Mouse (Mus musculus): ENCODE data around the gene Lrp1. TPM values are rescaled to one million over a fixed set of nuclear protein-coding genes. Genes with fewer than 3 reads are reported as not detected.

Lrp1 gene
- polyA plus RNA-seq, 1 experiment from 2014 or later = 117 TPM

DNA sequence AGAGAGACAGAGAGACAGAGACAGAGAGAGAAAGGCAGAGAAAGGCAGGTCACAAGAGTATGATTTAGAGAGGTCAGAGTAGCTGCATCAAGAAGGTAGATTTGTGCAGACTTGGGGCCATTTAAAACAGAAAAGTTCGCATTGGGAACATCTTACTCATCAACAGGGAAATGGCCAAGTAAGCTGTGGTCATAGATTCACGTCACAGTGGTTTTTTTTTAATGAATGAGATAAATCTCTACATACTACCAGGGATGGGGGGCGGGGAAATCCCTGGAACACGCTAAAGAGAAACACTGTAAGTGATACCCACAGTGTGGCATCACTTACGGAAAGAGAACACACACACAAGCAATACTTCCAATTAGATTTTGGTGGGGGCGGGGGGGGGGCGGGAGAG lies 13.9 kb downstream of the Lrp1 start:
- 97% methylated on average over 7 of the region's 7 CpGs for WGBS
- ATAC-seq (replicated peaks) = no peak
- Histone ChIP-seq H3K4me3 (no peak overlapping the region), H3K4me2 (no peak overlapping the region), H3K27ac (no peak overlapping the region), H3K36me3 (replicated peaks) (peaks cover 60% of the 10 kb centered on the region), H3K9ac (no peak overlapping the region), H3K27me3 (replicated peaks) (no peaks in the 10 kb centered on the region), H3K9me3 (no peaks in the 10 kb centered on the region), H3K4me1 (no peaks in the 10 kb centered on the region)

- 94% methylated on average over 9 of the region's 9 CpGs for WGBS
- Histone ChIP-seq H3K36me3 (replicated peaks) (peaks cover 55% of the 10 kb centered on the region), H3K9me3 (no peaks in the 10 kb centered on the region), H3K4me1 (no peaks in the 10 kb centered on the region), H3K4me3 (no peak overlapping the region), H3K9ac (no peak overlapping the region), H3K4me2 (no peak overlapping the region), H3K27me3 (replicated peaks) (no peaks in the 10 kb centered on the region), H3K27ac (no peak overlapping the region)
- ATAC-seq (replicated peaks) = no peak
Measured at GRCm38 (mm10) chr10:127605756-127606155, 15.2 kb downstream of the Lrp1 start.

GRCm38 (mm10) chr10:127605251-127605547 lies 15.7 kb downstream of the Lrp1 start:
- Histone ChIP-seq H3K9me3 (no peaks in the 10 kb centered on the region), H3K27ac (no peak overlapping the region), H3K4me2 (no peak overlapping the region), H3K4me3 (no peak overlapping the region), H3K9ac (no peak overlapping the region), H3K36me3 (replicated peaks) (peaks cover 50% of the 10 kb centered on the region), H3K4me1 (no peaks in the 10 kb centered on the region), H3K27me3 (replicated peaks) (no peaks in the 10 kb centered on the region)
- ATAC-seq (replicated peaks) = no peak
- WGBS = 89% methylated on average over 8 of the region's 8 CpGs

DNA sequence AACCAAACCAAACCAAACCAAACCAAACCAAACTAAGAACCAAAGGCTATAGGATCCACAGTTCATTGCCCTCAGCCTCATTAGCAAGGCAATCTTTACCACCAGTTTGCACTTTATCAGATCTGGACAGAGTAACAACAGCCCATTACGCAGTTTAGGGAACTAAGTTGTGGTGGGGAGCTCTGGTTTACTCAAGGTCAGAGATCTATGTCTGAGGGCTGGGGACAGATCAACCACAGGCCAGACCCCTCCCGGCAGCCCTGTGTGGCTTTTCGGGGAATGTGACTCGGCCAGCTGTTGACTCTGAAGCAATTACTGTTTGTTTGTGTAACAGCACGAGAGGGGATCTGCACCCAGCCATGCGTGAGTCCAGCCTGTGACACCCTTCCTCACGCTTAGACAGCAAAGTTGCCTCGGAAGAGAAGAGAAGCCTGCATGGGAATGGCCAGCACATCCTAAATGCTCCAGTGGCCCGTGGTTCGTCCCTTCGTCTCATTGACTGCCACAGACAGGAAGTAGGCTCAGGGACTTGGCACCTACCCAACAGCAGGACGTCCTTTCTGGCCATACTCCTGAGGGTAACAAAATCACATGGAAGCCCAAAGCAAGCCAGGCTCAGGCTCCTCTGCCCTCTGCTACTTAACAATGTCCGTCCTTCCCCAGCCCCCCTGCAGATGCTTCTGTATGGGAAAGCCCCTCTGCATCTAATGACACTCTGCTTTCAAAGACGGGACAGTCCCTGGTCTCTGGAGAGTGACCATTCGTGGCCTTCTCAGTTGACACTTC lies 16.3 kb downstream of the Lrp1 start:
- Histone ChIP-seq H3K27ac (no peak overlapping the region), H3K27me3 (replicated peaks) (no peaks in the 10 kb centered on the region), H3K9me3 (no peaks in the 10 kb centered on the region), H3K4me1 (no peaks in the 10 kb centered on the region), H3K9ac (no peak overlapping the region), H3K36me3 (replicated peaks) (peaks cover 46% of the 10 kb centered on the region), H3K4me2 (no peak overlapping the region), H3K4me3 (no peak overlapping the region)
- WGBS = 70% methylated on average over 15 of the region's 15 CpGs
- ATAC-seq (replicated peaks) = no peak

DNA sequence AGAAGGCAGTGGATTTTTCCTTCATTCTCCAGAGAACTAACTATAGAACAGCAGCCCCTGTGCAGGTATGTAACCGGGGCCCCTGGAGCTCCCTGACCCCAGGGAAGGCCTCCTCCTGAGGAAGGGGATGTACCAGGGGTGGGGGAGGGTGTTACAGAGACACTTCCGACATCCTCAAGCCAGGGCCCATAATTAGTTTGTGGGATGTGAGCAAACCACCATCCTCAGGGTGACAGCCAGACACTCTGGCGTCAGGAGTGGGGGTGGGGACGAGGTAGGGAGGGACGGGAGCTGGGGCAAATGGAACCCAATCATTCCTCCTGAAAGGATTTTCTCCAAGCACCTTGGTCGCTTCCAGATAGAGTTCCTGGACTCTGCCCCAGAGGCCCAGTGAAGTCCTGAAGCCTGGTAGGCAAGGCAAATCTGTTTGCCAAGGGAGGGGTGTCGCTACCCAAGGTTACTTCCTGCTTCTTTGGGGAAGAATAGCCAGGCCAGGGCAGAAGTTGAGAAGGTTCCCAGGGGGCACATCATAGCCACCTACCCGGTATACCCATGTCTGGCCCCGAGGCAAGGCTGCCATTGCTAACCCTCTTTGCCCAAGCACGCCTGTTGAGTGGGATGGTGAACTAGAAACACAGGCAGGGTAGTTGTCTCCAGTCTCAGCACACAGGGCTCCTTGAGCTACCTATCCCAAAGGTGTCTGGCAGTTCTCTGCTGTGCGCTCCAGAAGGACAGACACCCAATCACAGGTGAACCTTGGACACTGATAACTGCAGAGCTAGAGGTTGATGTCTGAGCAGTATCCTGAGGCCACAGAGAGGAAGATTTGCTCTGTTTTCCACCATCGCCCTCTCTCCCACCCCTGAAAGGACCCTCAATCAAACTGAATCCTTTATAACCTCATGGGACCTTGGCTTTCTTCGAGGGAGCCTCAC lies 17.2 kb downstream of the Lrp1 start:
- no peak overlapping the region for H3K4me2 ChIP-seq
- ATAC-seq (replicated peaks) = no peak
- no peak overlapping the region for H3K9ac ChIP-seq
- no peak overlapping the region for H3K27ac ChIP-seq
- H3K36me3 ChIP-seq (replicated peaks) = peaks cover 39% of the 10 kb centered on the region
- H3K4me1 ChIP-seq = no peaks in the 10 kb centered on the region
- no peak overlapping the region for H3K4me3 ChIP-seq
- H3K27me3 ChIP-seq (replicated peaks) = no peaks in the 10 kb centered on the region
- no peaks in the 10 kb centered on the region for H3K9me3 ChIP-seq
- WGBS = 85% methylated on average over 13 of the region's 13 CpGs

GRCm38 (mm10) chr10:127602194-127602593 lies 18.8 kb downstream of the Lrp1 start:
- H3K36me3 ChIP-seq (replicated peaks) = peaks cover 38% of the 10 kb centered on the region
- no peaks in the 10 kb centered on the region for H3K9me3 ChIP-seq
- H3K9ac ChIP-seq = no peak overlapping the region
- ATAC-seq (replicated peaks) = no peak
- H3K4me3 ChIP-seq = no peak overlapping the region
- no peaks in the 10 kb centered on the region for H3K27me3 ChIP-seq (replicated peaks)
- no peak overlapping the region for H3K27ac ChIP-seq
- WGBS = 92% methylated on average over 6 of the region's 6 CpGs
- H3K4me1 ChIP-seq = no peaks in the 10 kb centered on the region
- no peak overlapping the region for H3K4me2 ChIP-seq

- no peak overlapping the region for H3K4me2 ChIP-seq
- 0 out of 2 replicates have a peak overlapping the region, but pooled peaks have one; percentile 10 for H3K27ac ChIP-seq
- ATAC-seq (replicated peaks) = no peak
- no peak overlapping the region for H3K4me3 ChIP-seq
- peaks cover 9% of the 10 kb centered on the region; the same call in 1 of the 2 replicates for H3K4me1 ChIP-seq
- no peak overlapping the region for H3K9ac ChIP-seq
- no peaks in the 10 kb centered on the region for H3K27me3 ChIP-seq (replicated peaks)
- H3K36me3 ChIP-seq (replicated peaks) = peaks cover 35% of the 10 kb centered on the region
- H3K9me3 ChIP-seq = no peaks in the 10 kb centered on the region
- WGBS = 67% methylated on average over 17 of the region's 17 CpGs
Measured at GRCm38 (mm10) chr10:127599779-127600541, 21.0 kb downstream of the Lrp1 start.

DNA sequence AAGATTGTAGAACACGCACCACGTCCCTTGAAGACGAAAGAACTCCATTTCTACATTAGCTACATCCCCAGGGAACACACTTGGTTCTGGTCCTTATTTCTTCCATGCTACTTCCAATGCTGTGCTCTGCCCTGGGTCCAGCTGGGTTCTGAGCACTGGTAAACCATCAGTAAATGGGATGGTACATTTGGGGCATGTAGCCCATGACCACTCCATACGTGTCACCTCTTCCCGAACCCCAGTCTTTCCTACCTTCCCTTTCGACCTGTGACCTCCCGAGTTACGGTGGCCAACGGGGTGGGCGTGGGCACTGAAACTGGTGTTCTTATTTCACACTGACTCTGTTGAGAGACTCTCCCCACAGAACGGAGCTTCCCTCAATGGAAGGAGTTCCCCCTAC lies 21.7 kb downstream of the Lrp1 start:
- no peak overlapping the region for H3K4me3 ChIP-seq
- no peaks in the 10 kb centered on the region for H3K9me3 ChIP-seq

GRCm38 (mm10) chr10:127598607-127599006 lies 22.3 kb downstream of the Lrp1 start:
- no peak overlapping the region for H3K27ac ChIP-seq
- no peak for ATAC-seq (replicated peaks)
- no peaks in the 10 kb centered on the region for H3K27me3 ChIP-seq (replicated peaks)
- no peak overlapping the region for H3K4me2 ChIP-seq
- peaks cover 9% of the 10 kb centered on the region; the same call in 1 of the 2 replicates for H3K4me1 ChIP-seq
- no peak overlapping the region for H3K4me3 ChIP-seq
- H3K9ac ChIP-seq = no peak overlapping the region
- peaks cover 35% of the 10 kb centered on the region for H3K36me3 ChIP-seq (replicated peaks)
- 64% methylated on average over 8 of the region's 8 CpGs for WGBS
- H3K9me3 ChIP-seq = no peaks in the 10 kb centered on the region

More for the DNA sequence above, 21.7 kb downstream of the Lrp1 start:
- WGBS = 89% methylated on average over 11 of the region's 11 CpGs
- no peak for ATAC-seq (replicated peaks)
- Histone ChIP-seq H3K4me1 (peaks cover 9% of the 10 kb centered on the region; the same call in 1 of the 2 replicates), H3K4me2 (no peak overlapping the region), H3K36me3 (replicated peaks) (peaks cover 35% of the 10 kb centered on the region), H3K27ac (no peak overlapping the region), H3K27me3 (replicated peaks) (no peaks in the 10 kb centered on the region), H3K9ac (no peak overlapping the region)

DNA sequence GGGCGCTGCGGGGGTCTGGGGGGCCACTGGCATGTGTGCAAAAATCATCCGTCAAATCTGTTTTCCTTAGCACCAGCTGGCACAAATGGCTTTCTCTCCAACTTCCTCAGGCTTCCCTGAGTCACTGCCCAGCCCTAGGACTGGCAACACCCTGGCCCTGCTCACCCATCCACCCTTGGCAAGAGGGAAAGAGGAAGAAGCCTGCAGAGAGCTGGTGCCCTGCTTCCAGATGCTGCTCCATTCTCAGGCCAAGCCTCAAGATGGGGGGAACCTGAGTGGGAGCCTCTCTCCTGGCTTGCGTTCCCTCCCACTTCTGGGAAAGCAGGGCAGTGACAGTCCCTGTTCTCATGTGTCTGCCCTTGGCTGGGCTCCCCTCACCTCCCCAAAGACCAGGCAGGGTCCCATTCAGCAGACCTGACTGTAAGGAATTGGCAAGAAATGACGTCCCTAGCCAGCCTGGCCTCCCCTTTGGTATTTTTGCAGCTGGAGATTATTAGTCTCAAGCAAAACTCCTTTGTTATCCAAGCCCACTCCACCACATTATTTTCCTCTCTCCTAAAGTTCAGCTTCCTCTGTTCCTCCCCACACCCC lies 23.5 kb downstream of the Lrp1 start:
- Histone ChIP-seq H3K27me3 (replicated peaks) (no peaks in the 10 kb centered on the region), H3K9me3 (no peaks in the 10 kb centered on the region), H3K4me3 (no peak overlapping the region), H3K4me2 (no peak overlapping the region), H3K9ac (no peak overlapping the region), H3K27ac (no peak overlapping the region), H3K36me3 (replicated peaks) (peaks cover 42% of the 10 kb centered on the region), H3K4me1 (peaks cover 9% of the 10 kb centered on the region; the same call in 1 of the 2 replicates)
- ATAC-seq (replicated peaks) = no peak
- 79% methylated on average over 5 of the region's 5 CpGs for WGBS

- ATAC-seq (replicated peaks) = peak; percentile 28; the same call in 1 of the 2 replicates
- WGBS = 56% methylated on average over 7 of the region's 7 CpGs
Measured at GRCm38 (mm10) chr10:127596321-127596941, 24.5 kb downstream of the Lrp1 start.

More at GRCm38 (mm10) chr10:127596321-127596941, 24.5 kb downstream of the Lrp1 start:
- H3K27me3 ChIP-seq (replicated peaks) = no peaks in the 10 kb centered on the region
- H3K4me1 ChIP-seq = peaks cover 9% of the 10 kb centered on the region; the same call in 1 of the 2 replicates
- peaks cover 51% of the 10 kb centered on the region for H3K36me3 ChIP-seq (replicated peaks)
- no peak overlapping the region for H3K9ac ChIP-seq
- H3K9me3 ChIP-seq = no peaks in the 10 kb centered on the region
- H3K4me3 ChIP-seq = no peak overlapping the region
- H3K4me2 ChIP-seq = no peak overlapping the region
- peak overlapping the region; percentile 54 for H3K27ac ChIP-seq
